Mouse (Mus musculus) liver, embryonic 14.5 days (tissue): Measurements from ENCODE around the gene Adat3. TPM values are rescaled to one million over a fixed set of nuclear protein-coding genes. Genes with fewer than 3 reads are reported as not detected.

Experiments
- ATAC-seq: fragments of 200-750 bp; cut with Nextera tagmentation; 2 replicates; pipeline ENCODE4 v1.8.0; 2017; ENCODE audit warnings: moderate number of reproducible peaks, mild to moderate bottlenecking, moderate library complexity; ENCODE audit not compliant: insufficient read depth
- DNase-seq, 3 experiments: peaks; one replicate each; pipeline ENCODE4 v3.0.0-alpha.2; 2012 to 2013; ENCODE audit warnings: low read depth in 3 of 3, low spot score in 3 of 3
- H3K27ac ChIP-seq: fragments of 300-500 bp; sonication (generic); 2 replicates; pipeline ENCODE4 v1.5.1; 2014; ENCODE audit warnings: moderate library complexity, mild to moderate bottlenecking, control low read depth, inconsistent platforms
- H3K27me3 ChIP-seq: fragments of 300-500 bp; sonication (generic); 2 replicates; pipeline ENCODE4 v1.6.1; 2014; ENCODE audit warnings: mild to moderate bottlenecking, low read length, moderate library complexity; ENCODE audit not compliant: control insufficient read depth, insufficient read depth
- H3K36me3 ChIP-seq: fragments of 300-500 bp; sonication (generic); replicated peaks from 2 replicates; pipeline ENCODE4 v1.6.1; 2014; ENCODE audit warnings: low read depth; ENCODE audit not compliant: control insufficient read depth, insufficient read depth
- H3K4me1 ChIP-seq, 2 experiments: fragments of 200-500 bp in 1 of 2; fragments of 300-500 bp in 1 of 2; sonication (generic) in 1 of 2; replicated peaks; 2 replicates each; pipeline ENCODE4 v1.6.1; 2012 to 2014; ENCODE audit warnings: antibody characterized with exemption in 1 of 2, inconsistent platforms in 1 of 2, low read length in 1 of 2; ENCODE audit not compliant: control insufficient read depth in 2 of 2, insufficient read depth in 2 of 2
- H3K4me2 ChIP-seq: fragments of 300-500 bp; sonication (generic); 2 replicates; pipeline ENCODE4 v1.6.1; 2014; ENCODE audit warnings: low read depth, mild to moderate bottlenecking, control low read depth, moderate library complexity
- H3K4me3 ChIP-seq, 2 experiments: fragments of 200-500 bp in 1 of 2; fragments of 300-500 bp in 1 of 2; sonication (generic) in 1 of 2; 2 replicates each; pipeline ENCODE4 v1.5.1; 2012 to 2014; ENCODE audit warnings: low read depth in 2 of 2, low read length in 2 of 2, mild to moderate bottlenecking in 2 of 2, control low read depth in 1 of 2, inconsistent platforms in 1 of 2, moderate library complexity in 1 of 2; ENCODE audit not compliant: insufficient read depth in 1 of 2
- H3K9ac ChIP-seq: fragments of 300-500 bp; sonication (generic); replicated peaks from 2 replicates; pipeline ENCODE4 v1.6.1; 2014; ENCODE audit warnings: mild to moderate bottlenecking, control low read depth, moderate library complexity
- H3K9me3 ChIP-seq: fragments of 300-500 bp; sonication (generic); 2 replicates; pipeline ENCODE4 v1.6.1; 2016; ENCODE audit warnings: low read length, mixed read lengths; ENCODE audit not compliant: control insufficient read depth
- CTCF ChIP-seq: IDR thresholded peaks from 2 replicates; pipeline ENCODE4 v1.5.1; 2016; ENCODE audit warnings: antibody characterized with exemption, low read depth, control low read depth
- EP300 ChIP-seq: IDR thresholded peaks from 2 replicates; pipeline ENCODE4 v1.6.1; 2016; ENCODE audit warnings: antibody characterized with exemption, low read depth
- WGBS: fragments of 180-500 bp; shearing (Covaris S2); extraction: QIAGEN DNeasy Blood & Tissue Kit; methylation state at CpG from one replicate; pipeline ENCODE4 v1.1.7; 2014; ENCODE audit not compliant: insufficient replicate concordance; 5-methylcytosine and 5-hydroxymethylcytosine counted together
- polyA plus RNA-seq, 2 experiments: library from polyadenylated mRNA; depleted of rRNA in 1 of 2; stranded (reverse) in 1 of 2; unstranded in 1 of 2; fragments of >200 nt; fragmentation: Nextera tagmentation in 1 of 2; extraction: Ambion mirVana in 1 of 2; gene quantifications; 2 replicates each; pipeline versions ENCODE4 v1.2.1 to v1.2.3; 2012 to 2014

The Adat3 gene
- polyA plus RNA-seq, 2 experiments, result 4.9 to 6.3 TPM

- H3K9me3 ChIP-seq, result no peaks in the 10 kb centered on the region
- no peak overlapping the region for H3K4me2 ChIP-seq
- peaks cover 31 to 34% of the 10 kb centered on the region in 2 experiments for H3K4me1 ChIP-seq
- H3K27me3 ChIP-seq, result no peaks in the 10 kb centered on the region
- no peak overlapping the region for H3K4me3 ChIP-seq
- no peak overlapping the region for H3K9ac ChIP-seq
- 74% methylated on average over 23 of the region's 23 CpGs for WGBS
- peaks cover 39% of the 10 kb centered on the region for H3K36me3 ChIP-seq
- DNase-seq, result no peak
- no peak overlapping the region for H3K27ac ChIP-seq
- no peak for ATAC-seq
- TF ChIP-seq CTCF (no peak), EP300 (no peak)
Measured at GRCm38 (mm10) chr10:80606306-80606705, 3.6 kb downstream of the Adat3 start.

- Histone ChIP-seq H3K4me1 (peaks cover 25 to 29% of the 10 kb centered on the region in 2 experiments), H3K9ac (no peak overlapping the region), H3K36me3 (peaks cover 39% of the 10 kb centered on the region), H3K4me2 (no peak overlapping the region), H3K9me3 (no peaks in the 10 kb centered on the region), H3K27ac (no peak overlapping the region), H3K4me3 (no peak overlapping the region), H3K27me3 (no peaks in the 10 kb centered on the region)
- WGBS, result 92% methylated on average over 34 of the region's 34 CpGs
- no peak for ATAC-seq
- TF ChIP-seq CTCF (no peak), EP300 (no peak)
- no peak for DNase-seq
Measured at GRCm38 (mm10) chr10:80606737-80607350, 4.2 kb downstream of the Adat3 start.

DNA sequence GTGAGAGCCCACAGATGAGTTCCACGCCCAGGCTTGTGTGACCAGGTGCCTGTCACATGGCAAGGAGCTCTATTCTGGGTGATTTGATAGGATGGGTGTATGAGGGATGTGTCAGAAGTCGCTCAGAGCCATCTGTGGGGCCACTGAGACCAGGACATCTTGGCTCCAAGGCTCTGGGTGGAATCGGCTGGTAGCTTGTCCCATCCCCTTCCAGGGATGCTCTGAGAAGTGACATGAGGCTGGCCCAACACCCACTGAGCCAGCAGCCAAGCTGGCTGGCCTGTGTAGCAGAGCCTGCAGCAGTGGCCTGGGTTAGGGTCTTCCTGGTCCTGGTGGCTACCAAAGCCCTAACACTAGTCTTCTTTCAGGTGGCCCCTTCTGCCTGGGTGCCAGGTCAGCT is 5.8 kb downstream of the Adat3 start:
- Histone ChIP-seq H3K4me3 (no peak overlapping the region), H3K4me1 (peaks cover 18 to 20% of the 10 kb centered on the region in 2 experiments), H3K4me2 (no peak overlapping the region), H3K9me3 (no peaks in the 10 kb centered on the region), H3K27me3 (no peaks in the 10 kb centered on the region), H3K9ac (no peak overlapping the region), H3K36me3 (peaks cover 46% of the 10 kb centered on the region), H3K27ac (no peak overlapping the region)
- TF ChIP-seq CTCF, result no peak
- no peak for TF ChIP-seq EP300
- 72% methylated on average over 3 of the region's 3 CpGs for WGBS
- DNase-seq (no peak), ATAC-seq (no peak)

DNA sequence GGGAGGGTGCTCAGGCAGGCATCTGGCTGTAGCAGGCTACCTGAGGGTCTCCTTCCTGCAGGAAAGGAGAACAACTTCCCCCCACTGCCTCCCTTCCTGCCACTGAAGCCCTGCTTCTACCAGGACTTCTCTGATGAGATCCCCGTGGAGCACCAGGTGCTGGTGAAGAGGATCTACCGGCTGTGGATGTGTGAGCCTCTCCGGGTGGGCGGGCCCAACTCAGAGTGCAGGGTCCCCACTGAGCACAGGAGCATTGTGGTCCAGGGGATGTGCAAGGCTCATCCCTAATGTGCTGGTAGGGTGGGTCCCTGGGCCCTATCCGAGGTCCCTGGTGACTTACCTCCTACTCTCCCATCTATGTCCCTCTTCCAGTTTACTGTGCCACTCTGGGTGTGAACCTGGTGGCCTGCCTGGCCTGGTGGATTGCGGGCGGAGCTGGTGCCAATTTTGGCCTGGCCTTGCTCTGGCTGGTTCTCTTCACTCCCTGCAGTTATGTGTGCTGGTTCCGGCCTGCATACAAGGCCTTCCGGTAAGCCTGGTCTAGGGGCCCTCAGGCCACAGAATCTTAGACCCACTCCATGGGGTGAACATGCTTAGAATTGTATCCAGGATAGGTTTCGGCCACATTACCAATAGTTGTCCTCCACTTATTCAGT is 6.7 kb downstream of the Adat3 start:
- Histone ChIP-seq H3K36me3 (peaks cover 46% of the 10 kb centered on the region), H3K9ac (no peak overlapping the region), H3K4me2 (no peak overlapping the region), H3K4me3 (no peak overlapping the region), H3K9me3 (no peaks in the 10 kb centered on the region), H3K27me3 (no peaks in the 10 kb centered on the region), H3K27ac (no peak overlapping the region), H3K4me1 (peaks cover 10% of the 10 kb centered on the region in 2 experiments)
- DNase-seq, result no peak
- ATAC-seq, result no peak
- 80% methylated on average over 10 of the region's 10 CpGs for WGBS
- TF ChIP-seq CTCF (no peak), EP300 (no peak)

DNA sequence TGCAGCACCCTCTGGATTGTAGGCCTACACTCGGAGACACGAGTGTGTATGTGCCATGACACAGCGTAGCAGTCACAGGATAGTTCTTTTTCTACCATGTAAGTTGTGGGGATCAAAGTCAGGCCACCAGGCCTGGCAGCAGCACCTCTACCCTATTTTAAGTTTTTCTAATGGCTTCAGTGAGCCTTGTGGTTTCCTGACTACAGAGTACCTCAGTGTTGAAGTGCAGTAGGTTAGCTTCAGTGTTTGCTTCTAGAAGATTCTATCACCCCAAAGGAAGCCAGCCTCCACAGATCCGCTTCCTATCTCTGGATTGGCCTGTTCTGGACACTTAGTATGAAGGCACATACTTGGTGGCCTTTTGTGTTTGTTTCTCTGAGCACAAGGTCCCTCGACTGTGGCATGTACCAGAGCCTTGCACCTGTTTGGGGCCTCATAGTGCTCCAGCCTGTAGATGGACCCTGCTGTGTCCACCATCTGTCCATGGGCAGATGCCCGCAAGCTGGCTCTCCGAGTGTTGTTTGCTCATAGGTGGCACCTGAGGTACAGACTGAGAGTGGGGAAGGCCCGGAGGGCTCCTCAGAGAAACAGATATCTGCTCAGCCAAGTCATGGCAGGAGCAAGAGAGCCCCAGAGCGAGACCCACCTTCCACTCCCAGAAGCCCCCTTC is 7.6 kb downstream of the Adat3 start:
- 74% methylated on average over 9 of the region's 9 CpGs for WGBS
- H3K4me1 ChIP-seq, result peaks cover 2% of the 10 kb centered on the region in 2 experiments
- peaks cover 48% of the 10 kb centered on the region for H3K36me3 ChIP-seq
- DNase-seq (no peak), ATAC-seq (no peak)
- no peaks in the 10 kb centered on the region for H3K27me3 ChIP-seq
- H3K9ac ChIP-seq, result no peak overlapping the region
- no peaks in the 10 kb centered on the region for H3K9me3 ChIP-seq
- no peak overlapping the region for H3K4me3 ChIP-seq
- H3K27ac ChIP-seq, result no peak overlapping the region
- TF ChIP-seq EP300, result no peak
- TF ChIP-seq CTCF, result no peak
- H3K4me2 ChIP-seq, result no peak overlapping the region
